Mouse (Mus musculus): ENCODE data around the gene Lrrc27. TPM values are rescaled to one million over a fixed set of nuclear protein-coding genes. Genes with fewer than 3 reads are reported as not detected.

The Lrrc27 gene
- polyA plus RNA-seq, 1 experiment: not detected

DNA sequence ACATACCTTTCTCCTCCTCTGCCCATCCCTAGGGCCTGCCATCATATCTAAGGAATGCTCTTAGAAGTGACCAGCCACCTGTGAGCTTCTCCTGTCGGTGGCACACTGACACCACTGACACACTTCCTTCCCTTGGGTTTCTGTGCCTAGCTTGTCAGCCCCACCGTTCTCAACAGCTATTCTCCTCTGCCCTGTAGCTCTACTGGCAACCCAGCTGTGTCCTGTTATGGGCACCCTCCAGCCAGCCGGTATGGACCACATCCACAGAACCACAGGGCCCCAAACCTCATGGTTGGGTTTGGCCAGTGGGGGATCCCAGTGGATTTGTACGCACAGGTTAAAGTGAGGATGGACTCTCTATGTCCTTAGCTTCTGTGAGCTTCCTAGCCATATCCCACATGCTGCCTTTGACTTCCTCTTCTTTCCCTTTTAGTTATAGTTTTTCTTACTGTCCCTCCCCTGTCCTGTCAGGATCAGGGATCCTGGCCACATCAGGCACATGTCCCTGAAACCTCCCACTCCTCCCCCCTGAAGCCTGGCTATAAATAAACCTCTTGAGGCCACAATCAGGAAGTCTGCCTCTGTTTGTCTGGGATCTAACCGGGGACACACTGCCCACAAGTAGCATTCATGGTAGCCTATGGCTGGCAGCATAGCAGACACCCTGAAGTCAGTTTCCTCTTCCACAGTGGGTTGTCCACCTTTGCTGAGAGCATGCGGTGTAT is 15.8 kb downstream of the Lrrc27 start:
- H3K27me3 ChIP-seq (ENCODE audit: control insufficient read depth): no peaks in the 10 kb centered on the region
- H3K36me3 ChIP-seq (ENCODE audit: control insufficient read depth): no peaks in the 10 kb centered on the region
- H3K4me3 ChIP-seq (replicated peaks): no peak overlapping the region
- no peaks in the 10 kb centered on the region for H3K9me3 ChIP-seq (ENCODE audit: control insufficient read depth, low read length)
- no peak for TF ChIP-seq GATA1 (IDR thresholded peaks at IDR 0.05; ENCODE audit: low read length)
- no peak for TF ChIP-seq TAL1 (IDR thresholded peaks at IDR 0.05; ENCODE audit: low read length)
- no peaks in the 10 kb centered on the region for H3K4me1 ChIP-seq (ENCODE audit: control insufficient read depth)

DNA sequence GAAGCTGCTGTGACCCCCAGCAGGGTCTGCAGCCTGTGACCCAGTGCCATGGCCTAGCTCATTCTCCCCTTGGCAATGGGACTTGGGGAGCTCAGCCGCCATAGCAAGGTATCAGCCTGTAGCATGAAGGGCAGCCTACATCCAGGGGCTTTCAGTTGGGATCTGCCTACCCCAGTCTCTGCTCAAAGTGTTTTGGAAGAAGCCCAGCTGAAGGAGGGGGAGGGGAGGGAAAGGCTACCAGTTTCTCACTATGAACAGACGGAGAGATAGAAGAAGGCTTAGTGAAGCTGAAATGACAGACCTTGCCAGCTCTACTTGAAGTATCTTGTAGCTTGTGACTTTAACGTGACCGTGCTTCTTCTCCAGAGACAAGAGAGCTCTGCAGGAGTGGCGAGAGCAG is 17.0 kb downstream of the Lrrc27 start:
- peaks cover 6% of the 10 kb centered on the region for H3K4me1 ChIP-seq (ENCODE audit: control insufficient read depth)
- no peak overlapping the region for H3K4me3 ChIP-seq (replicated peaks)
- no peaks in the 10 kb centered on the region for H3K36me3 ChIP-seq (ENCODE audit: control insufficient read depth)
- TF ChIP-seq GATA1 (IDR thresholded peaks at IDR 0.05; ENCODE audit: low read length) (no peak), TAL1 (IDR thresholded peaks at IDR 0.05; ENCODE audit: low read length) (no peak)
- H3K27me3 ChIP-seq (ENCODE audit: control insufficient read depth): peaks cover 2% of the 10 kb centered on the region
- H3K9me3 ChIP-seq (ENCODE audit: control insufficient read depth, low read length): no peaks in the 10 kb centered on the region

DNA sequence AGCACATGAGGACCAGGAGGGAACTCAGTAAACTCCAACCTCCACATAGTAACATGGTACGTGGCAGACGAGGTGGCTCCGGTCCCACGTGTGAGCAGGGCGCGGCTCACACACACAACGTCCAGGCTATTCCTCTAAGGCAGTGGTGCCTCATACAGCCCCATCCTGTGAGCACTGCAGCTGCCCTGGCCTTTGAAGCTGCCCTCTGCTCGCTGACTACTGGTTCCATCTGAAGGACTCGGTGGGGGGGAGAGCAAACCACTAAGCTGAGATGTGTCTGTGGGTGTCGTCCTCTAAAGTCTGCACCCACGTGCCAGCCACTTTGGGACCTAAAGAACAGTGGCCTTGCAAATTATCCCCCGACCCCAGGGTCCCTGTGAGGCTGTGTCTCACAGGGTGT is 17.5 kb downstream of the Lrrc27 start:
- peaks cover 7% of the 10 kb centered on the region for H3K4me1 ChIP-seq (ENCODE audit: control insufficient read depth)
- TF ChIP-seq GATA1 (IDR thresholded peaks at IDR 0.05; ENCODE audit: low read length): no peak
- TF ChIP-seq TAL1 (IDR thresholded peaks at IDR 0.05; ENCODE audit: low read length): no peak
- H3K9me3 ChIP-seq (ENCODE audit: control insufficient read depth, low read length): no peaks in the 10 kb centered on the region
- H3K4me3 ChIP-seq (replicated peaks): no peak overlapping the region
- H3K27me3 ChIP-seq (ENCODE audit: control insufficient read depth): peaks cover 2% of the 10 kb centered on the region
- no peaks in the 10 kb centered on the region for H3K36me3 ChIP-seq (ENCODE audit: control insufficient read depth)

DNA sequence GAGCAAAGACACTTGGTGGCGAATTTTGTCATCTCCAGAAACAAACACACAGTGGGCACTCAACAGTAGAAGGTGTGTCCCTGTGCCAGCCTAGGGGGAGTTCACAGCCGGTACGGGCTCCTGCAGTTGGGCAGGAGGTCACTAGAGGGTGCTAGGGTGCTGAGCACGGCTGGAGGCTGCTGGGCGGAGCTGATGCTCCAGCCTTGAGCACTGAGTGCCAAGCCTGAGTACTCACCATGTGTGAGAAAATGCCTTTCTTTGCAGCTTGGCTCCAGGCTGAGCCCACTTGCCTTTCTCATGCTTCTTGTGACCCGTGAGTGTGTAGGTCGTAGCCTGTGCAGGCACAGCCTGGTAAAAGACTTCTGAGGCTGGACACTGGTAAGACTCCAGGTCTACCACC is 20.9 kb downstream of the Lrrc27 start:
- Histone ChIP-seq H3K27me3 (ENCODE audit: control insufficient read depth) (peaks cover 2% of the 10 kb centered on the region), H3K4me1 (ENCODE audit: control insufficient read depth) (peaks cover 7% of the 10 kb centered on the region), H3K36me3 (ENCODE audit: control insufficient read depth) (no peaks in the 10 kb centered on the region), H3K9me3 (ENCODE audit: control insufficient read depth, low read length) (no peaks in the 10 kb centered on the region), H3K4me3 (replicated peaks) (no peak overlapping the region)
- TF ChIP-seq TAL1 (IDR thresholded peaks at IDR 0.05; ENCODE audit: low read length) (no peak), GATA1 (IDR thresholded peaks at IDR 0.05; ENCODE audit: low read length) (no peak)

DNA sequence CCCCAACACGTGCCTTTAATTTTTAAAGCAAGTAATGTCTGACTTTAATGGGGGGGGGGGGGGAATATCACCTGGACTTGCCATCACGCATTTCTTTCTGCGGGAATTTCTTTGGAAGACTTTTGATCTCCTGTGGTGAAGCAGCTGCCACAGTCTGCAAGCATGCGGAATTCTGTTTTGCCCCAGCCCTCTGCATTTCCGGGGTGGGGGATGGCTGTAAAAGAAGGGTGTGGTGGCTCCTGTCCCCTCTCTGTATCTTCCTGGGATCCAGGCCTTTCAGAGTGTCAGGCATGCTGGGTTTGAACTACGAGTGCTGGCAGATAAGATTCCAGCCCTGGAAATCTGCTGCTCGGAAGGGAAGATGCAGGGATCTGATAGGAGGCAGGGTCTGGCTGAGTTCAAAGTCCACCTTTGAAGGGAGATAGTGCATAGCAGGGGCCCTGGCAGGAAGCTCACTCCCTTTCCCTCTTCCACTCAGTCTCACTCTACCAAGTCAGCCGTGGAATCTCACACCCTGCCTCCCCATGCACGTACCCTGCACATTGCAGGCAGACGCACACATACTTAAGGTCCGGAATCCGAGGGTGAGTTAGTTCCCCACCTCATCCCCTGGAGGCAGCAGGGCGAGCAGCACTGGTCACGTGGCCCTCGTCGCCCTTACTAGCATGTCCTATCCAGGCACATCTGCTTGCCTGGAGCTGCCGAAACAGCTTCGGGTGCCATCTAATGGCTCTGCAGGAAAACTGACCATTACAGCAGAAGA is 21.8 kb downstream of the Lrrc27 start:
- Histone ChIP-seq H3K36me3 (ENCODE audit: control insufficient read depth) (no peaks in the 10 kb centered on the region), H3K4me1 (ENCODE audit: control insufficient read depth) (peaks cover 7% of the 10 kb centered on the region), H3K4me3 (replicated peaks) (no peak overlapping the region), H3K9me3 (ENCODE audit: control insufficient read depth, low read length) (no peaks in the 10 kb centered on the region), H3K27me3 (ENCODE audit: control insufficient read depth) (peaks cover 2% of the 10 kb centered on the region)
- TF ChIP-seq TAL1 (IDR thresholded peaks at IDR 0.05; ENCODE audit: low read length) (no peak), GATA1 (IDR thresholded peaks at IDR 0.05; ENCODE audit: low read length) (no peak)

DNA sequence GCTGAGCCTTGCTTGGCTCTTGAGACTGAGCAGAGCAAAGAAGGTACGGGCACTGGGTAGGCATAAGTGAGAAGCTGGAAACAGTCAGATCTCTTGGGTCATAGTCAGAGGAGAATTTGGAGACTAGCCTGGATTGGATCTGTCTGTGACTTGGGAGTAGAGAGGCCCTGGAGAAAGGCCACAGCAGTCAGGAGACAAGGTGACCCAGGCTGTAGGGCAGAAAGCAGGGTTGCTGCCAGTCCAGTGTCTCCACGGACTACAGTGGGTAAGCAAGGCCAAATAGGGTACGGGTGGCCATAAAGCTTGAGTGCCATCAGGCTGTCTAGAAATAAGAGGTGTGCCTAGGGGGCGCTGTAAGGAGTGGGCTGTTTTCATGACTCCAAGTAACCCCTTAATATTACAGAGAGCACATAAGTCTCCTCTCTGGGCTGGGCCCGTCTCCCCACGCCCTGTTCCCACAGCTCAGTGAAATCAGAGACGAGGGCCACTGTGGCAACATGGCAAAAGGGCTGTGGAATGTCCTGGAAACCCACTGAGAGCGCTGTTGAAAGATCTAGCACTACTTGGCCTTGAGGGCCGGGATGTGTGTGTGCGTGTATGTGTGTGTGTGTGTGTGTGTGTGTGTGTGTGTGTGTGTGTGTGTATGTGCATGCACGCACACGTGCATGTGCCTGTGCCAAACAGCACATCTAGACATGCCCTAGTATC is 23.0 kb downstream of the Lrrc27 start:
- Histone ChIP-seq H3K27me3 (ENCODE audit: control insufficient read depth) (peaks cover 2% of the 10 kb centered on the region), H3K4me1 (ENCODE audit: control insufficient read depth) (peaks cover 7% of the 10 kb centered on the region), H3K4me3 (replicated peaks) (no peak overlapping the region), H3K36me3 (ENCODE audit: control insufficient read depth) (no peaks in the 10 kb centered on the region), H3K9me3 (ENCODE audit: control insufficient read depth, low read length) (no peaks in the 10 kb centered on the region)
- TF ChIP-seq GATA1 (IDR thresholded peaks at IDR 0.05; ENCODE audit: low read length) (no peak), TAL1 (IDR thresholded peaks at IDR 0.05; ENCODE audit: low read length) (no peak)

DNA sequence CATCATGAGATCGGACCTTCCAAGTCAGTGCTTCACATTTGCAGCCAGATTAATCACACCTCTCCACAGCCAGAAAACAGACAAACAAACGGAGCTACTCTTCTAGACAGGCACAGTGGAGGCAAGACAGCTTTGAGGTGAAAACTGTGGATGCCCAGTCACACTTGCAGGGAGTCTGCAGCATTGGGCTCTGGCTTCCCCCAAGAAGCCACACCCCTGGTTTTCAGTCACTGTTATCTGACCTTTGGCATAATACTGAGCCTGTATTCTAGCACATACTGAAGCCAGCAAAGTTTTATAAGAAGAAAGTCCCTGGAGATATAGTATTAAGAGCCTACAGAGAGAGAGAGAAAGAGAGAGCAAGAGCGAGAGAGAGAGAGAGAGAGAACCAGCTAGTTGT is 26.6 kb downstream of the Lrrc27 start:
- H3K4me1 ChIP-seq (ENCODE audit: control insufficient read depth): peaks cover 4% of the 10 kb centered on the region
- TF ChIP-seq TAL1 (IDR thresholded peaks at IDR 0.05; ENCODE audit: low read length) (no peak), GATA1 (IDR thresholded peaks at IDR 0.05; ENCODE audit: low read length) (no peak)
- H3K4me3 ChIP-seq (replicated peaks): no peak overlapping the region
- H3K36me3 ChIP-seq (ENCODE audit: control insufficient read depth): no peaks in the 10 kb centered on the region
- no peaks in the 10 kb centered on the region for H3K9me3 ChIP-seq (ENCODE audit: control insufficient read depth, low read length)
- H3K27me3 ChIP-seq (ENCODE audit: control insufficient read depth): peaks cover 2% of the 10 kb centered on the region

DNA sequence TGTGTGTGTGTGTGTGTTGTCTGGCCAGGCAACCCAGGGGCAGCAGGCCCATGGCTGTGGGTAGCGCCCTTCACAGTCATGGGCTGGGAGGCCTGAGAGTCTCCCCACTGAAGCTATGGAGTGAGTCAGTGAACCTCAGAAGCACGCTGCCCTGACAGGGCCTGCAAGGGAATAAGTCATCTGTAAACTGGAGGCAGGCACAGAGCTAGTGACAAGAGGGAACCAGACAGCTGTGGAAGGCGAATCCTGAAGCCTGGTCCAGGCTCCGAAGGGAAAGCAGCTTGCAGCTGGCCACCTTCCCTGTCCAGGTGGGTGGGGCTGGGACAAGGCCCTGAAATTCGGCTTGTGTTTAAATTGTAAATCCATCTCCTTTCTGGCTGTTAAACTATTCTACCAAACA is 33.3 kb downstream of the Lrrc27 start:
- no peak for TF ChIP-seq GATA1 (IDR thresholded peaks at IDR 0.05; ENCODE audit: low read length)
- TF ChIP-seq TAL1 (IDR thresholded peaks at IDR 0.05; ENCODE audit: low read length): no peak
- Histone ChIP-seq H3K36me3 (ENCODE audit: control insufficient read depth) (no peaks in the 10 kb centered on the region), H3K9me3 (ENCODE audit: control insufficient read depth, low read length) (no peaks in the 10 kb centered on the region), H3K4me3 (replicated peaks) (no peak overlapping the region), H3K27me3 (ENCODE audit: control insufficient read depth) (peaks cover 38% of the 10 kb centered on the region), H3K4me1 (ENCODE audit: control insufficient read depth) (peaks cover 25% of the 10 kb centered on the region)

Data from erythroblast, embryonic 14.5 days (primary cell).